Mouse (Mus musculus): ENCODE results near the gene Srgap2. TPM values are rescaled to one million over a fixed set of nuclear protein-coding genes. Genes with fewer than 3 reads are reported as not detected.

Gene Srgap2
- polyA plus RNA-seq, 1 experiment from 2014 or later = 25.3 TPM

DNA sequence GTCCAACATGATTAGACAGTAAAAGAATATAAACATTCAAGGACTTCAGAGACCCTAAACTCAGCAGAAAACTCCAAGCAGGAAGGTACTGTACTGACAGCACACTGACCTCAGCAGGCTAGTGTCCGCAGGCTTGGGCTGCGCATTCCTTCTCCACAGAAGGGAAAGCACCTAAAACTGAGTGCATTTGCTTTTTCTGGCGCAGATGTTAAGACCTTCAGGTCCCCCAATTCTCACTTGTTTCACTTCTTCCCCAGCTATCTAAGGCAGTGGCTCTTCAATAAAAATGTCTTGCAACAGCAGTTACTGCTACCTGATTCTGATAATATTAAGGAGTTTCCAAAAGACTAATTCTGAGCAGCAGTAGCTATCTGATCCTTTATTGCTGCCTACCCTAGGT lies 162.7 kb downstream of the Srgap2 start:
- H3K4me3 ChIP-seq = no peak overlapping the region
- H3K36me3 ChIP-seq (replicated peaks) = no peaks in the 10 kb centered on the region
- no peaks in the 10 kb centered on the region for H3K4me1 ChIP-seq
- 97% methylated on average over 3 of the region's 3 CpGs for WGBS
- no peak overlapping the region for H3K27ac ChIP-seq
- H3K4me2 ChIP-seq = no peak overlapping the region
- H3K27me3 ChIP-seq (replicated peaks) = no peaks in the 10 kb centered on the region
- no peaks in the 10 kb centered on the region for H3K9me3 ChIP-seq
- ATAC-seq (replicated peaks) = no peak
- no peak overlapping the region for H3K9ac ChIP-seq

DNA sequence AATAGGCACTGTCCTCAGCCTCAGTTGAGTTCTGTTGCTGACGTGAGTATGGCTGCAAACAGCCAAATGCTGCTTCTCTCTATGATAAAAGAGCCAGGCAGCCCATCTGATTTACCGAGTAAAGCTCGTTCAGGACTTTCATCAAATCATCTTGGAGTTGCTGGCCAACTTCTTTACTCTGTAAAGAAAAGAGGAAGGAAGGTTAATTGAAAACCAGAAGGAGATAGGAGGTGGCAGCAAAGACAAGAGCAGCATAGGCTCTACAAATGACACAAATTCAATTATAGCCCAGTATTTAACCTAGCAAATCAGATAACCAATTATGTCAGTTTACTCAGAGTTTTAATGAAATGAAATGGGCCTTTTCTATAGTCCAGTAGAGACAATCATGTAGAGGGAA lies 163.3 kb downstream of the Srgap2 start:
- Histone ChIP-seq H3K4me2 (no peak overlapping the region), H3K9ac (no peak overlapping the region), H3K4me3 (no peak overlapping the region), H3K4me1 (no peaks in the 10 kb centered on the region), H3K9me3 (no peaks in the 10 kb centered on the region), H3K36me3 (replicated peaks) (no peaks in the 10 kb centered on the region), H3K27ac (no peak overlapping the region), H3K27me3 (replicated peaks) (no peaks in the 10 kb centered on the region)
- WGBS = 74% methylated on average over 3 of the region's 3 CpGs
- ATAC-seq (replicated peaks) = no peak

DNA sequence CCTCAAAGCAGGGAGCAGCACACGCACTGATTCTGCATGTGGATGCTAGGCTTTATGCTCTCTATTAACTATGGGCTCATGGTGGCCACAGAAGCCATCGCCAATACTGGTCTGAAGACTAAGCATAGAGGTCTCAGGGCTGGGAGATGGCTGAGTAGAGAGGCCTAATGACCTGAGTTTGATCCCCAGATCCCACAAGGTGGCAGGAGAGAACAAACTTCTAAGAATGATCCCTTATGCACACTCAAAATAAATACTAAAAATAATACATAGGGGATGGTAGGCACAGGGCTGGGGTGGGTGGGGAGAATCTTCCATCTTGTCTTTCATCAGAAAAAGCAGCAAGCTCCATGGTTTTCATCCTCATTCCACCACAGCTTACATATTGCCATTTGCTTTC lies 165.1 kb downstream of the Srgap2 start:
- no peaks in the 10 kb centered on the region for H3K9me3 ChIP-seq
- H3K4me3 ChIP-seq = no peak overlapping the region
- no peaks in the 10 kb centered on the region for H3K27me3 ChIP-seq (replicated peaks)
- no peaks in the 10 kb centered on the region for H3K4me1 ChIP-seq
- no peak overlapping the region for H3K27ac ChIP-seq
- 90% methylated on average over 2 of the region's 2 CpGs for WGBS
- no peak overlapping the region for H3K4me2 ChIP-seq
- H3K9ac ChIP-seq = no peak overlapping the region
- ATAC-seq (replicated peaks) = no peak
- no peaks in the 10 kb centered on the region for H3K36me3 ChIP-seq (replicated peaks)

DNA sequence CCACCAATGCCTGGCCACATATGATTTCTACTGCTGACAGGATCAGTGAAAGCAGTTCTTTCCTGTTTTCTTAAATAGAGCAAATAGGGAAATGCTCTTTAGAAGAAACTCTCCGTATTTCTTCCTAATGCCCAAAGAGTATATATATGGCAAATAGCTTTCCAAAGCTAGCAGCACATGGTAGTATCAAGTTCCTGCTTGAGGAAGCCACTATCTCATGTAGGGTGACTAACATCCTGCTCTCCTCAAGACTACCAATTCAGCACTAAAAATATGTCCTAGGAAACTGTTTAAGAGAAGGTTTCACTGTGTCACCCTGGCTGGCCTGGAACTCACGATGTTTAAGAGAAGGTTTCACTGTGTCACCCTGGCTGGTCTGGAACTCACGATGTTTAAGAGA lies 166.4 kb downstream of the Srgap2 start:
- no peaks in the 10 kb centered on the region for H3K4me1 ChIP-seq
- H3K27ac ChIP-seq = no peak overlapping the region
- no peak for ATAC-seq (replicated peaks)
- no peak overlapping the region for H3K9ac ChIP-seq
- H3K9me3 ChIP-seq = no peaks in the 10 kb centered on the region
- 0 out of 2 replicates have a peak, but pooled peaks cover 5% of the 10 kb centered on the region for H3K36me3 ChIP-seq (replicated peaks)
- no peak overlapping the region for H3K4me2 ChIP-seq
- H3K27me3 ChIP-seq (replicated peaks) = no peaks in the 10 kb centered on the region
- WGBS = 96% methylated on average over 3 of the region's 3 CpGs
- no peak overlapping the region for H3K4me3 ChIP-seq

DNA sequence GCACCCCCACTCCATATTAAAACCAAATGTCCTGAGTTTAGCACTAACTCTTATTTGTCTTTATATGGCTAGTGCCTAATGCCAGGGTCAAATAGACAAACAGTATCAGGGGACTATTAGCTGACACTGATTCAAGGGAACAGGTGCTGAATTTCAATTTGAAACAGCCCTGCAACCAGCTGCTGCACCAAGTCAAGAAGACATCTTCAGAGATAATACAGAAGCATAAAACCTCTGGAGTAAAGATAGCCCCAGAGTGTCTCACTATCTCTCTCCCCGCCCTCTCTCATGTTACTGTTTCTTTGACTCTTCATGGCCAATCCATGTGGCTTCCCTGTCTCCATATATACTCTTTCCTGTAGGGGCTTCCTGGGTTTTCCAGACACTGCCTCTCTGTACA lies 167.5 kb downstream of the Srgap2 start:
- Histone ChIP-seq H3K36me3 (replicated peaks) (0 out of 2 replicates have a peak, but pooled peaks cover 8% of the 10 kb centered on the region), H3K9me3 (no peaks in the 10 kb centered on the region), H3K4me3 (no peak overlapping the region), H3K4me2 (no peak overlapping the region), H3K4me1 (no peaks in the 10 kb centered on the region), H3K27ac (no peak overlapping the region), H3K27me3 (replicated peaks) (no peaks in the 10 kb centered on the region), H3K9ac (no peak overlapping the region)
- 100% methylated on average over 1 of the region's 1 CpGs for WGBS
- no peak for ATAC-seq (replicated peaks)

DNA sequence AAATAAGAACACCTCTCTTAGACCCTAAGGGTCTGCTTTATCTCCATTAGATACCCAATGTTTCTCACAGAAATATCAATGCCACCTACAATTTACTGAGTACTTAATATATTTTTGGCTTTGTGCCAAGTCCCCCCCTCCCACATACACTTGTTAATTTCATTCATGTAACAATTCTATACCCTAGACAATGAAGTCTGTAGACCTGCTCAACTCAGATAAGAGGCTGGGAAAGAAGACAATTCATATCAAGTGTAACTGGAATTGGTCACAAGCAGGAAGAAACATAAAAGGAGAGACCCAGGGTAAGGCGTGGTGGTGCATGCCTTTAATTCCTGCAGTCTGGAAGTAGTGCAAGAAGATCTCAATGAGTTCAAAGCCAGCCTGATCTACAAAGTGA lies 169.9 kb downstream of the Srgap2 start:
- WGBS = 74% methylated on average over 1 of the region's 1 CpGs
- Histone ChIP-seq H3K36me3 (replicated peaks) (0 out of 2 replicates have a peak, but pooled peaks cover 8% of the 10 kb centered on the region), H3K4me1 (no peaks in the 10 kb centered on the region), H3K9me3 (no peaks in the 10 kb centered on the region), H3K4me3 (no peak overlapping the region), H3K27me3 (replicated peaks) (no peaks in the 10 kb centered on the region), H3K4me2 (no peak overlapping the region), H3K9ac (no peak overlapping the region), H3K27ac (no peak overlapping the region)
- ATAC-seq (replicated peaks) = no peak

DNA sequence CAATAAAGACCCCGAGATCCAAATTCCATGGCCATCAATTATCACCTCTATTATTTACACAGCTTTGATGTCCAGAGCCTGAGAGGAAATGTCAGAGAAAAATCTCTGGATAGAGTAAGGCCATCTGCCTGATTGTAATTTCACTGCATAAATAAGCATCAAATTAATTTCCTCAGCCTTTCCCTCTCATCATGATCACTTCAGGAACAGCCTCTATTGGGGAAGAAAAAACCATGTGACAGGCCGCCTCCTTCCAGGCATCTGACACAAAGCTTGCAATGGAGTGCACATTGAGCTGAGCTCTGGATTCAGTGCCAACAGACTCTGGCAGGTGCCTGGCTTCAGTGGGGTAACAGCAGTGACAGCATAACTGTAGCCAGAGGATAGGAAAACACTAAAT lies 175.7 kb downstream of the Srgap2 start:
- H3K27ac ChIP-seq = peak overlapping the region; percentile 76

DNA sequence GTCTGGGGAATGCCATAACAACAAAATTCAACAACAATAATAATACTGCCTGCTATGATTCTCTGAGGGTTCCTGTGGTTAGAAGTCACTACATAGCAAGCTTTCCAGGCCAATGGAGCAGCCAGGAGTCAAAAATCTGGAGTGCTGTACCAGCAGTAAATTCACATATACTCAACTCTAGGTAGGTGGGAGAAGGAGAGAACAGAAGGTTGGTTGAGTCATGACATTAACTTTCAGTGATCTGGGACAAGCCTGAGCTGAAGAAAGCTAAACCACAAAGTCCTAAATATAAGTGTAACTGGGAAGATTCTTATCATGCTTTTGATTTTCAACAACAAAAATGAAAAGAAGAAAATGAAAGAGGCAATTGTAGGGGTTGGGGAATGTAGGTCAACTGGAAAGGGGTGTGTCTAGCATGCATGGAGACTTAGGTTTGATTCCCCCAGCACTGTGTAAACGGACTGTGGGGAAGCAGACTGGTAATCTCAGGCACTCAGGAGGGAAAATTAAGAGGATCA lies 177.1 kb downstream of the Srgap2 start:
- no peak overlapping the region for H3K4me2 ChIP-seq
- H3K9ac ChIP-seq = no peak overlapping the region
- peaks cover 11% of the 10 kb centered on the region for H3K4me1 ChIP-seq
- no peak overlapping the region for H3K27ac ChIP-seq
- no peak overlapping the region for H3K4me3 ChIP-seq
- 62% methylated on average over 1 of the region's 1 CpGs for WGBS
- H3K27me3 ChIP-seq (replicated peaks) = no peaks in the 10 kb centered on the region
- no peak for ATAC-seq (replicated peaks)
- H3K36me3 ChIP-seq (replicated peaks) = 0 out of 2 replicates have a peak, but pooled peaks cover 9% of the 10 kb centered on the region
- no peaks in the 10 kb centered on the region for H3K9me3 ChIP-seq

More for the DNA sequence above, 175.7 kb downstream of the Srgap2 start:
- Histone ChIP-seq H3K4me3 (no peak overlapping the region), H3K27me3 (replicated peaks) (no peaks in the 10 kb centered on the region), H3K9ac (no peak overlapping the region), H3K36me3 (replicated peaks) (0 out of 2 replicates have a peak, but pooled peaks cover 10% of the 10 kb centered on the region), H3K4me2 (no peak overlapping the region), H3K4me1 (peaks cover 11% of the 10 kb centered on the region), H3K9me3 (no peaks in the 10 kb centered on the region)
- WGBS = 34% methylated on average over 2 of the region's 2 CpGs
- peak; percentile 96 for ATAC-seq (replicated peaks)

DNA sequence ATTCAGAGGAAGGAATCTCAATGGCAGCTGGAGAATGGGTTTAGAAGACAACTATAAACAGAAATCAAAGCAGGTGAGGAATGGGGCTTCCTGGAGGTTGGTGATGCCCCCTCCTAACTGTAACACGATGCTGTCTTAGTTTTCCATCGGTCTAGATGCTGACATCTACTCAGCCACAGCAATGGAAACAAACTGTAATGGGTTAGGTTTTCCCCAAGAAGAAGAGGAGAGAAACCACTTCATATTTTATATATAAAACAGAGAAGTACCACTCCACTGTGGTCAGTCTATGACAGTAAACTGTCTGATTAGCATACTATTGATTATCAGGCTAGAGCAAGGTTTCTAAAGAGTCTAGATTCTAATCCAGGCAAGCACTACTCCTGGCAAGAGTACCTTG lies 179.4 kb downstream of the Srgap2 start:
- no peaks in the 10 kb centered on the region for H3K9me3 ChIP-seq
- WGBS = 83% methylated on average over 2 of the region's 2 CpGs
- no peak overlapping the region for H3K4me3 ChIP-seq
- no peak for ATAC-seq (replicated peaks)
- no peak overlapping the region for H3K4me2 ChIP-seq
- H3K9ac ChIP-seq = no peak overlapping the region
- peaks cover 11% of the 10 kb centered on the region for H3K4me1 ChIP-seq
- H3K27me3 ChIP-seq (replicated peaks) = no peaks in the 10 kb centered on the region
- no peak overlapping the region for H3K27ac ChIP-seq
- H3K36me3 ChIP-seq (replicated peaks) = 0 out of 2 replicates have a peak, but pooled peaks cover 17% of the 10 kb centered on the region

DNA sequence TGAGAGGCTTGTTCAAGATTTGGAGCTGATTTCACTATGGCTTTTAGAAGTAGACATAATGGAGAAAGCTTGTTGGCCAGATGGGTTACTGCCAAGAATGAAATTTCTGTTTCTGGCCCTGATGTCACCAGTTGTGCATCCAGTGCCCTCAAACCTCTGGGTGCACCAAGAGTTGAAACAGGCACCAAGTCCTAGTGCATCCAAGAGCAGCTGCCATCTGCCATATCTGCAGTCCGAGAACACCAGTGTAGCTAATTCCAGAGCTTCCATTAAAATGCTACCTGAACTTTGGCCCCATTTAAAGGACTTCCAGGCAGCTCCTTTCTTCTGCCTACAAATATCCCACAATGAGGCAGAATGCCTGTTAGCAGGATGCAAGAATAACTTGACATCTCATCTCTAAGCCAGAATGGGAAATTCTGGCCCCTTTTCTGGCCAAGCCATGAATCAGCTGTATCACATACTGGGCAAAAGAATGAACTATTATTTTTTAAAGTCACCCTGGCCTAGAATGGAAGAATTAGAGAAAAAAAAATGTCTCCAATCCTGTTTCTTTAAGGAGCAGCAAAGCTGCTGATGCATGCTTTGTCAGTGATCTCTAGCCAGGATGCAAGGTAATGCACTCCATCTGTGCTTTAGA lies 180.1 kb downstream of the Srgap2 start:
- Histone ChIP-seq H3K36me3 (replicated peaks) (0 out of 2 replicates have a peak, but pooled peaks cover 17% of the 10 kb centered on the region), H3K4me2 (no peak overlapping the region), H3K27ac (no peak overlapping the region), H3K9me3 (no peaks in the 10 kb centered on the region), H3K27me3 (replicated peaks) (no peaks in the 10 kb centered on the region), H3K4me3 (no peak overlapping the region), H3K4me1 (peaks cover 11% of the 10 kb centered on the region), H3K9ac (no peak overlapping the region)
- no peak for ATAC-seq (replicated peaks)
- 55% methylated on average over 1 of the region's 1 CpGs for WGBS

DNA sequence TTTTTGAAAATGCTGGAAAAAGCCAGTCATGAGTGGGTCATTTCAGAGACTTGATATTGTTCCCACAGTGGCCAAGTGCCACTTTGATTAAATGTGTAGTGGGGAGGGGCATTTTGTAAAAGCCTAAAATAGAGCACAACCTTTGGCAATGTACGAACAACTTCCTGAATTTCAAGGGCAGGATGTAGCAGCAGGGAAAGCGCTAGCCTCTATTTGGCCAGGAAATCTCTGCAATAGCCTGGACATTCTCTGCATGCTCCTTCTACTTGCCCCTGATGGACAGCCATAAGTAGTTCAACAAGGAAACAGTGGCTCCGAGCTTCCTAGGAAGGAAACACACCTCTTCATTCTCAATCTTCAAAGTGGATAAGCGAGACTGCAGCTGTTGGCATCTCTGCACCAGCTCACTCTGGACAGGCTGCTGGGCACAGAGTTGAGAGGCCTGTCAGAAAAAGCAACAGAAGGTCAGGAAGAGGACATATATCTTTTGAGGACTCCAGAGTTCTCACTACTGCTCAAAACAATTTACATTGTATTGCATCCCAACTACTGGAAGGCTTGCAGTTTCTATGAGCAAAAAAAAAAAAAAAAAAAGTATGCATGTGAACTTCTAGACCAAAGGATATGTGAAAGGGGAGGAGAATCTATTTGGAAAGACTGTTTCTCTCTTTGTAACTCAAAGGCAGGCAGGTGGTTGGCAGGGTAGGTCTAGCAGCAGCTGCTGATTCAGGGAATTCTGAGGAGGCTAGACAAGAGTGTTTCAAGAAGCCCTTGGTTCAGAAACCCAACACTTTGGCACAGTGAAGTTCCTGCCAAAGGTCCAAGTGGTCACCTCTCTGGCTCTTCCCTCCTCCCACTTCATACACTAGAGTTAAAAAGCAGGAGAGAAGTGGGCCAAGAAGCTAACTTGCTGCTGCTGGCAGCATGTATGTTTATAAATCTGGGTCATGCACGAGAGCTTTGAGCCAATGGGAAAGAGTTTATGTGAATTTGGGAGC lies 181.4 kb downstream of the Srgap2 start:
- Histone ChIP-seq H3K4me2 (no peak overlapping the region), H3K36me3 (replicated peaks) (0 out of 2 replicates have a peak, but pooled peaks cover 17% of the 10 kb centered on the region), H3K27ac (no peak overlapping the region), H3K9ac (no peak overlapping the region), H3K27me3 (replicated peaks) (no peaks in the 10 kb centered on the region), H3K4me3 (no peak overlapping the region), H3K4me1 (no peaks in the 10 kb centered on the region), H3K9me3 (no peaks in the 10 kb centered on the region)
- whole genome bisulfite sequencing = 84% methylated on average over 5 of the region's 5 CpGs
- no peak for ATAC-seq (replicated peaks)

DNA sequence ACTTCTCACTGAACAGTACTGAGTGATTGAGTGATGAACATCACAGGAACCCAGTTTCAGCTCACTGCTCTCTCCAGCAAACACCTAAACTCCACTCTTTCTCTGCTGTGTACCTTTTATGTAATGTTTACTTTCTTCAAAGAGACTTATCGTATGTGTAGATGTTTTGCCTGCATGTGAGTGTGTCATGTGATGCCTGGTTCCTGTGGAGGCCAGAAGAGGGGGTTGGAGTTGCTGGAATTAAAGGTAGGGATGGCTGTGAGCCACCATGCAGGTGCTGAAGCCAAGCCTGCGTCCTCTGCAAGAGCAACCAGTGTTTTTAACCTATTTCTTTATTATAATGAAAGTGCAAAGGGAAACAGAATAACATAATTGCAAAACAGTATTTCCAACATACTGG lies 182.5 kb downstream of the Srgap2 start:
- WGBS = 77% methylated on average over 2 of the region's 2 CpGs

More for the DNA sequence above, 182.5 kb downstream of the Srgap2 start:
- 0 out of 2 replicates have a peak, but pooled peaks cover 17% of the 10 kb centered on the region for H3K36me3 ChIP-seq (replicated peaks)
- H3K9me3 ChIP-seq = no peaks in the 10 kb centered on the region
- no peak for ATAC-seq (replicated peaks)
- H3K27ac ChIP-seq = no peak overlapping the region
- H3K9ac ChIP-seq = no peak overlapping the region
- no peak overlapping the region for H3K4me2 ChIP-seq
- no peak overlapping the region for H3K4me3 ChIP-seq
- no peaks in the 10 kb centered on the region for H3K4me1 ChIP-seq
- H3K27me3 ChIP-seq (replicated peaks) = no peaks in the 10 kb centered on the region
